Mouse (Mus musculus) neural tube, embryonic 10.5 days (tissue): ENCODE data around the gene Uvrag.
"Not testable (repeated sequence)": the region's sequence is repeated elsewhere in the genome, so short reads cannot be mapped to it uniquely, and the experiment has no call there.

Experiments
- DNase-seq: peaks from one replicate; pipeline ENCODE4 v3.0.0-alpha.2; 2017; ENCODE audit warnings: low spot score; ENCODE audit errors: extremely low spot score

The Uvrag gene

GRCm38 (mm10) chr7:98983058-98983457 is 157.9 kb downstream of the Uvrag start:
- DNase-seq, result no peak

- no peak for DNase-seq
These were observed 159.5 kb downstream of the Uvrag start for GRCm38 (mm10) chr7:98981423-98981822.

- no peak for DNase-seq
These were observed 164.0 kb downstream of the Uvrag start for GRCm38 (mm10) chr7:98976839-98977457.

GRCm38 (mm10) chr7:98974590-98974989 is 166.4 kb downstream of the Uvrag start:
- DNase-seq, result no peak

GRCm38 (mm10) chr7:98970721-98971120 is 170.2 kb downstream of the Uvrag start:
- no peak for DNase-seq

DNA sequence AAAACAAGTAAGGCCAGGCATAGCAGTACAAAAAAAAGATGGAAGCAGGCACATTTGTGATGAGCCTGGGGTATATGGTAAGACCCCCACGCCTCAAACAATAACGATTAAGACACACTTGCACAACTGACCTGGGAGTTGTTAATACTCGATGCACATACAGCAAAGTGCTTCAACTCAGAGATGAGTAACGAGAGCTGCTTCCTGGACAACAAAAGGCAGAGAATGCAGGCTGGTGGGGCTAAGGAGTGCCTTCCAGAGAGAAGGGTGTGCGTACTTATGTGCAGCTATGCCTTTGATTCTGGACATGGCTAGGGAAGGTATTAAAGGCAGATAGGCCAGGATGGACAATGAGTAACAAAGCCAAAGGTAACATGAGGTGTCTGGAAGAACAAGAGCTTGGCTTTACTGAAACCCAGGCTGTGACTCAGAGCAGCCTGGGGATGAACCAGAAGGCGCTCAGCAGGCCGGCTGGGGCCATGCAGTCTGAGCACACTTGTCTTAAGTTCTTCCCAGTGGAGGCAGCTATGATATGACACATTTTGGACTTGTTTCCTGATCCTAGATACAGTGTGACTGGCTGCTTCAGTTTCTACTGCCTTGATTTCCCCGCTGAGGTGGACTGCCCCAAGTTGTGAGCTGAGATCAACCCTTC is 172.1 kb downstream of the Uvrag start:
- DNase-seq, result no peak

GRCm38 (mm10) chr7:98968082-98968674 is 172.8 kb downstream of the Uvrag start:
- no peak for DNase-seq

GRCm38 (mm10) chr7:98967672-98968071 is 173.3 kb downstream of the Uvrag start:
- no peak for DNase-seq

DNA sequence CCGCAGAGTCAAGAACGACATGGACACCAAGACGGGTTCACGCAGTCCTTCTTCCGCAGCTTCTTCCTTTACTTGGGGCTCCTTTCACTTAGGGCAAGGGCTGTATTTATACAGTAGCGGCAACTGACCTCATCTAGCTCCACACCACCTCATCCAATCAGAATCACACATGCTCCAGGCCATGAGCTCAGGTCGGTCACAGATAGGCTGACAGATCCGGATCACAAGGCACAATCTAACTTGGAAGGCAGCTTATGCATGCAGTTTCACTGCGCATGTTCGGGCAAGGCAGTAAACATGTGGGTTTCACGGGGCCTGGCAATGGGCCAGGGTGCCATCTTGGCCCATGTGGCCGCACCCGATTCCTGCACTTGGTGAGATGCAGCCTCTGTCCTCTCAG is 177.4 kb downstream of the Uvrag start:
- DNase-seq, result not testable (repeated sequence)

DNA sequence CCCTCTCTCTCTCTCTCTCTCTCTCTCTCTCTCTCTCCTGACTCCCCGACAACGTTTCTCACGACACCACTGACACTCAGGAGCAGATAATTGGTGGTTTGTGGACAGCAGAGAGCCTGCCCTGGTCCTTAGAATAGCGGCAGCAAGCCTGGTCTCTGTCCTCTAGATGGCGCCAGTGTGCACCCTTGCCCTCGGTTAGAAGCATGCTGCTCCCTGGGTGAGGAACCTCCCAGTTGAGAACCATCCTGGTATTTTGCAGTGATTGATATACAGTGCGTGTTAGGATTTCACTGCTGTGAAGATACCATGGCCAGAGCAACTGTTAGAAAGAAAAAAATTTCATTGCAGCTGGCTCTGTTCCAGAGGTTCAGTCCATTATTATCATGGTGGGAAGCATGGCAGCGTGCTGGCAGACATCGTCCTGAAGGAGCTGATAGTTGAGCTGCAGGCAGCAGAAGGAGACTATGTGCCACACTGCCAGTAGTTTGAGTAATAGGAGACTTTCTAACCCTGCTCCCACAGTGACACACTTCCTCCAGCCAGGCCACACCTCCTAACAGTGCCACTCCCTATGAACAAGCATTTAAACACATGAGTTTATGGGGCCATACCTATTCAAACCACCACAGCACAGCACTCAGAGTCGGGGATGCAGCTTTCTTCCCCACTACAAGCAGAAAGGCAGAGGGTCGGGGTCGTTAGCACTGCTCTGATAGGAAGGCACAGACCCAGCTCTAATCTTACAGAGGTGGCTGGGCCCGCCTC is 178.2 kb downstream of the Uvrag start:
- DNase-seq, result peak; percentile 74

DNA sequence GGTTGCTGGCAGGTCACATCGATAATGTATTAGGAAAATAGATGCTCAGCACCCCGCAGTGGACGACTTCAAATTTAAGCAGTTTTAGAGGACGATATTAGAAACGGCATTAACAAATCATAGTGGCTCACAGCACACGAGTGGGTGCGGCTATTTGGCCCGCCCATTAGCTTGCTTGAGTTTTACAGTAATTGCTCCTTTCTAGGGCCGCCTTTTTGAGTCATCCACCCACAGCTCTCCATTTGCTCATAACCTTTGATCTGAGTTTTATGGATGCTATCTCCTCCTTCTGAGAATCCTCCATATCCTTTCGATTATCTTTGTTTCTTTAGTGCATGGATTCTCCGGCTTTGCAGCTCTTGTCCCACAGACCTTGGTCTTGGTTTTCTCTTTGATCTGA is 178.9 kb downstream of the Uvrag start:
- no peak for DNase-seq

GRCm38 (mm10) chr7:98960274-98960673 is 180.7 kb downstream of the Uvrag start:
- DNase-seq, result no peak

GRCm38 (mm10) chr7:98959246-98959645 is 181.7 kb downstream of the Uvrag start:
- no peak for DNase-seq

DNA sequence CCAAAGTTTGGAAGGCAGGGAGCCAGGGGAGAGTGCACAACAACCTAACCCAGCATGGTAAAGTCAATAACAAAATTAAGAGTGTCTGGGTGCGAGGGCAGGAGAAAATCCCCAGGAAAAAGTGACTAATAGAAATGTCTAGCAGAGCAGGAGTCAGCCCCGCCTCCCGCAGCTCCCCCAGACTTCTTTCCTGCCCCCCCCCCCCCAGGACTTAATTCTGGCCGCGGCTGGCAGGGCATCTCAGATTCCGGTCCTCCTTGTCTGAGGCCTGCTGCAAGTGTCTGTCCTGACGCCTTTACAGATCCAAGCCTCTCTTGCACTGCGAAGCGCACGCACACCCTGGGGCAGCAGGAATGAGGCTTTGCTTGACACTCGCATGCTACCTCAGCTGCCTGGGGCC is 182.8 kb downstream of the Uvrag start:
- peak; percentile 42 for DNase-seq

DNA sequence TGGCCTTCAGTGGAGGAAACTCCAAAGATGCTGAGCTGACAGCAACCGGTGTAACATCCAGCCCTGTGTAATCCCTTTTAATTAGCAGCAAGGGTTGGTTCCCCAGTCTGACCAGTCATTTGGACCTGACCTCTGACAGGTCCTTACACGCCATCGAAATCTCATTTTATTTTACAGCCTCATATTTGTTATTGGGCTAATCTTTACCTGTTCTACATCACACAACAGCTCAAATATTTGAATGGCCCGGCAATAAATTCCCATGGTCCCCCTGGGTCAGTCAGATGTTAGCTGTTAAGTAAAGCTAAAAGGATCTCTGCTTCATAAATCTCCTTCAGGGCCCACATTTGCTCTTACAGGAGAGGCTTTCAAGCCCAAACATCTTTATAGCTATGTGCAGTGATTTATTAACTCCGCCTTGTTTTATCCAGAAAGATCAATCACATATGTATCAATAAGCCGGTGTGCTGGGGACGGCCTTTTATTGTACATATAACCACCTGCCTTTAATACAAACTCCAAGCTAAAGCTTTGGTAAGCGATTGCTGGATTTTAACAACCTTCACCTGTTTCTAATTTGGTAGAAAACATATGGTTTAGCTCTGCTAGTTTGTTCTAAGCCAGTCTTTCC is 183.7 kb downstream of the Uvrag start:
- DNase-seq, result no peak

- no peak for DNase-seq
These were observed 184.3 kb downstream of the Uvrag start for GRCm38 (mm10) chr7:98956609-98957008.

DNA sequence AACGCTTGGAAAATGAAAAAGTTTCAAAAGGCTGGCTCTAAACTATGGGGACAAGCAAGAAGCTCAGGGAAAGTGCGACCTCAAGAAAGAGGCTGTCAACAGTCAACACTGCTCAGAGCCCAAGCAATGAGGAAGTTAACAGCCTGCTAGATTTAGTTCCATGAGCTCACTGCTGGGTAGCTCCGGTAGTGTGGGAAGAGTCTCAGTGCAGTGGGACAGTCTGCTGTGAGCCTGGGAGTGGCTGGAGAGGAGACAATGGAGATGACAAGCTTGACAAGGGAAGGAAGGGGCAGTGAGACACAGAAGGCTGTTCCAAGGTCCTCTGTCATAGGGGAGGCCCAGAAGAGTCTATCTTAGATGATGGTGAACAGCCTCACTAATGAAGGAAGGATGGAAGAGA is 187.3 kb downstream of the Uvrag start:
- no peak for DNase-seq

- DNase-seq, result no peak
These were observed 196.0 kb downstream of the Uvrag start for GRCm38 (mm10) chr7:98944986-98945385.

DNA sequence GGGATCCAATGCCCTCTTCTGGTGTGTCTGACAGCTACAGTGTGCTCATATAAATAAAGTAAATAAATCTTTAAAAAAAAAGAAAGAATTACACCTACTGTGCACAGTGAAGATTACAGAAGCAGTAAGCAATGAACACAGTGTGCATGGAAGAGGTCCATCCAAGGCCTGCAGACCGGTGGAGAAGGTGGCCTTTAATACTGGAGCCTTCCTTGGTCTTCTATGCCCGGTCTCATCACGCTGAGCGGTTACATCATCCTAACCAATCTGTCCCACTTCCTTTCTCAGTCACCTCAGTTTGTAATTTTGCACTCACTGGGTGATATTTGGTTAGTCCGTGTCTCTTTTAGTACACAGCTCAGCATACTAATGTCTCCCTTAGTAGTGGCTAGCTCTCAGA is 197.3 kb downstream of the Uvrag start:
- DNase-seq, result no peak

DNA sequence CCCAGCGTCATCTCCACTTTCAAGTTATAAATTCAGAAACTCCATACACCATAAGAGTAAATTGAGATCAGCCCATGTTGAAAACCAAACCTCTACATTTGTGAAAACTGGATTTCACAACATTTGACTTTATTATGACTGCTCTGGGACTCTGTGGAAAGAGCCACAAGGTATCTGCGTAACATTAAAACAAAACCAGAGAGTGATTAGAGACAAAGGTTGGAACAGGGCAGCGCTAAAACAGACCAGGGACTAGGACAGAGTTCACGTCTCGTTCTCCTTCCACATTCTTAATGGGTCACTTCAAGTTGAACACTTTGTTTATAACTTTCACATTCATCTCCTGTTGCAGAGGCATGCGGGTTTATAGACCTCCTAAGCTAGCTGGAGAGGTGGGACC is 198.2 kb downstream of the Uvrag start:
- no peak for DNase-seq

- DNase-seq, result no peak
These were observed 201.7 kb downstream of the Uvrag start for GRCm38 (mm10) chr7:98939194-98939593.

DNA sequence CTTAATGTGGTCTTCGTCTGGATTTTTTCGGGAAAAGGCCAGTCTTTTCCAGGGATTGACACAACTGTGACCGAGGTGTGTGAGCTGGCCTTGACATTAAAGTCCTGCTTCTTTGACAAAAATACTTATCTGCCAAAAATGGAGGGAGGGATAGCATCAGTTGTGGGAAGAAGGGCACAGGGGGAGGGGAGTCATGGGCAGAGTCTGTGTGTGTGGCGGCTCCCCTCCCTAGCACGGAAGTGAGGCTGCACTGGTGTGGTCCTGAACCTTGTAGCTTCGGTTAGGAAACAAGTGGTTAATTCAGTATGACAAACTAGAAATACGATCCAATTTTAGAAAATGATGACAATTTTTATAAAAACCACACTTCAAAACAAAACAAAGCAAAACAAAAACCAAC is 202.3 kb downstream of the Uvrag start:
- no peak for DNase-seq
